Mouse (Mus musculus): ENCODE results near the gene L3mbtl4. TPM values are rescaled to one million over a fixed set of nuclear protein-coding genes. Genes with fewer than 3 reads are reported as not detected.

The L3mbtl4 gene
- polyA plus RNA-seq, 1 experiment from 2014 or later: not detected

DNA sequence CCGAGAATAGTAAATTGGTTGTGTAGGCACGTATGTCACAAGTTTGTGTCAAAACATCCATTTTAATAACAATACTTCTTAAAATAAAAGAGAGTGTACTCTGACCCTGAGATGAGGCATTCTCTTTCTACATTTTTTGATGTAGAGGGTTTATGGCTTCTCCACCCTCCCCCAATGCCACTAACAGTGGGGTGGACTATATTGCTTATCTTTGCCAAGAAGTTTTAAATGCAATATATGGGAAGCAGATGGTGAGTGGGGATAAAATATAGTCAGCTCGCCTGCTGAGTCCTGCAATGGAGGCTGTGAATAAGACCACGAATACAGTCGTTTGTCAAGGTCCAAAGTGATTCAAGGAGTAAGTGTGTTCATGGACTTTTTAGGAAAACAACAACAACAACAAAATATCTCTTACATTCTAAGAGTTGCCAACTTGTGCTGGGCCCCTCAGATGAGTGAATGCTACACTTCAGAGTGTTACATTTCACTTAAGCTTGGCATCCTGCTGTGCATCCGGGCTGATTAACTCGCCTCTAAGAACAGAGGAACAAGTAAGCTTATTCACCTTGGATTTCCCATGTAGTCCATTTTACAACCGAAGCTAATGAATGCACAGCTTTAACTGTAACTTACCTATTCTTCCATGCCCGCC lies 18.2 kb downstream of the L3mbtl4 start:
- Histone ChIP-seq H3K9me3 (replicated peaks) (no peaks in the 10 kb centered on the region), H3K27me3 (replicated peaks) (no peaks in the 10 kb centered on the region), H3K4me1 (no peaks in the 10 kb centered on the region), H3K36me3 (no peaks in the 10 kb centered on the region), H3K9ac (no peak overlapping the region), H3K4me2 (no peak overlapping the region), H3K27ac (no peak overlapping the region), H3K4me3 (no peak overlapping the region)
- ATAC-seq: no peak
- 55% methylated on average over 9 of the region's 9 CpGs for WGBS (ENCODE audit: insufficient replicate concordance)

DNA sequence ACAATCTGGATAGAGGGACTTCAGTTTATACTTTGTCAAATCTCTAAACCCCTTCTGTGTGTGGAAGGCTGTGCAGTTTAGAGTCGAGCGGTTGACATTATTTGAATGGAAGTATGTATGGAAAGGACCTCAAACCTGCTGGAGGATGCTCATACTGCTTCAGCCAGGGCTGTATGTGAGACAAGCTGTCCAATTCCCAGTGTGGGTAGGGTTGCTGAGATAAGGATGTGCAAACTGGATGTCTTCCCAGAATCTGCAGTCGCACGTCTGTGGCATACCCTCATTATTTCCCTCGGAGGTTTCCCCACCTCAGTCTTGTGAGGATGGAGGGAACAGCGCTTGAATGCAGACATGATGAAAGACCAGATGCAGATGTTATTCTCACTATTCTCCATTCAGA lies 34.8 kb downstream of the L3mbtl4 start:
- ATAC-seq: no peak
- no peaks in the 10 kb centered on the region for H3K27me3 ChIP-seq (replicated peaks)
- no peak overlapping the region for H3K4me2 ChIP-seq
- no peak overlapping the region for H3K27ac ChIP-seq
- WGBS (ENCODE audit: insufficient replicate concordance): 82% methylated on average over 6 of the region's 6 CpGs
- no peaks in the 10 kb centered on the region for H3K36me3 ChIP-seq
- no peak overlapping the region for H3K4me3 ChIP-seq
- H3K9me3 ChIP-seq (replicated peaks): no peaks in the 10 kb centered on the region
- no peak overlapping the region for H3K9ac ChIP-seq
- H3K4me1 ChIP-seq: no peaks in the 10 kb centered on the region

DNA sequence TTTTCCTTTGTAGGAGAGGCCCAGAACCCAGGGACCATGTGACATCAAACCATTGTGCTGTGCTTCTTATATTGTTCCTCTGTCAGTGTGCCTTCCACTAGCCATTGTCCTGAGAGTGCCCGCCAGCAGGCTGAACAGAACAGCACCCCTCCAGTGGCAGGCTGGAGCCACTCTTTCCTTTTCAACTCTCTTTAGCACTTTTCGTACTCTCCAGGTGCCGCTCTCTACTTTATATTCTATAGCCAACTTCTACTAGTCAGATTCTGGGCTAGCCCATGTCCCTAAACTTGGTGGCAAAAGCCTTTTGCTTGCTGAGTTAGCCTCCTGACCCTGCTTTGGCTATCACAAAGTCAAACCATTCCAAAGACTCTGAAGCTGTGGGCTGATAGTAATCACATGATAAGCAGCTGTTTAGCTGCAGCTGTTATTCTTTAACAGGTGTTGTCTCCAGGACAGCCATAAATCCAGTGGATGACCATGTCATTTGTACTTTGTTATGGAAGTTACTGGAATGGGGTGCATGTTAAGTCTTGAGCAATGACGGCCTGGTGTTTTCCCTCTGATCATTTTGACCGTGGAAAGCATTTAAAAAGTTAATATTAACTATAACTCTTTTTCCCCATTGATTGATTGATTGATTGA lies 38.8 kb downstream of the L3mbtl4 start:
- Histone ChIP-seq H3K27me3 (replicated peaks) (no peaks in the 10 kb centered on the region), H3K9ac (no peak overlapping the region), H3K27ac (no peak overlapping the region), H3K9me3 (replicated peaks) (no peaks in the 10 kb centered on the region), H3K4me3 (no peak overlapping the region), H3K36me3 (no peaks in the 10 kb centered on the region), H3K4me1 (no peaks in the 10 kb centered on the region), H3K4me2 (no peak overlapping the region)
- no peak for ATAC-seq
- 73% methylated on average over 5 of the region's 5 CpGs for WGBS (ENCODE audit: insufficient replicate concordance)

DNA sequence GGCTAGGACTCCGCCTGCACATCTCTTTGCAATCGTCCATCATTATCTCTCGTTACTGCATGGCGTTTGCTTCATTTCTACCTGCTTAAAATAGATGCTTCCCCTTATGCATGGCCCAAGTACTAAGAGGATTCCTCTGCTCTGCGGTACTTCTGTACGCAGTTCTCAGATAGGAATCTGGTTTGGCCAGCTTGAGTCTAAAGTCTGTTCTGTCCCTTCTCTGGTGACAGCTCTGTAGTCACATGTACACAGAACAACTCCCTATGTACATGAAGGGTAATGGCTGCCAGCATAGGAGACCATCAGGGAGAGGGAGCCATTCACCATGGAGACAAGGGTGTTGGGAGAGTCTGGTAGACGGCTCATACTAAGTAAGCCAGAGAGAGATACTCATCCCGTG lies 47.3 kb downstream of the L3mbtl4 start:
- 74% methylated on average over 8 of the region's 8 CpGs for WGBS (ENCODE audit: insufficient replicate concordance)

GRCm38 (mm10) chr17:68322607-68323006 lies 49.0 kb downstream of the L3mbtl4 start:
- Histone ChIP-seq H3K27ac (no peak overlapping the region), H3K27me3 (replicated peaks) (no peaks in the 10 kb centered on the region), H3K9ac (no peak overlapping the region), H3K4me2 (no peak overlapping the region), H3K4me1 (no peaks in the 10 kb centered on the region), H3K9me3 (replicated peaks) (0 out of 2 replicates have a peak, but pooled peaks cover 1% of the 10 kb centered on the region), H3K36me3 (no peaks in the 10 kb centered on the region), H3K4me3 (no peak overlapping the region)
- 32% methylated on average over 3 of the region's 3 CpGs for WGBS (ENCODE audit: insufficient replicate concordance)
- no peak for ATAC-seq

More for the DNA sequence above, 47.3 kb downstream of the L3mbtl4 start:
- H3K27ac ChIP-seq: no peak overlapping the region
- H3K4me2 ChIP-seq: no peak overlapping the region
- no peak for ATAC-seq
- H3K36me3 ChIP-seq: no peaks in the 10 kb centered on the region
- H3K4me1 ChIP-seq: no peaks in the 10 kb centered on the region
- no peak overlapping the region for H3K4me3 ChIP-seq
- H3K27me3 ChIP-seq (replicated peaks): no peaks in the 10 kb centered on the region
- no peak overlapping the region for H3K9ac ChIP-seq
- no peaks in the 10 kb centered on the region for H3K9me3 ChIP-seq (replicated peaks)

DNA sequence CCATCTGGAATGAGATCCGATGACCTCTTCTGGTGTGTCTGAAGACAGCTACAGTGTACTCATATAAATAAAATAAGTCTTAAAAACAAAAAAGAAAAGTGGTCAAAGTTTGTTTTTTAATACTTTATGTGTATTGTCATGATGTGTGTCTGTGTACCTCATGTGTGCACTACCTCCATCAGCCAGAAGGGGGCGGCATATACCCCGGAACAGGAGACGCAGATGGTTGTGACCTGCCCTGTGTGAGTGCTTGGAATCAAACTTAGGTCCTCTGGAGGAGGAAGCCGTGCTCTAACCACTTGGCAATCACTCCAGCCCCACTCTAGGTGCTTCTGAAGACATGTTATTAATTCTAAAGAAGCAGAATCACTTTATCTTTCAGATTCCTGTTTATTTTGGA lies 58.6 kb downstream of the L3mbtl4 start:
- H3K9ac ChIP-seq: no peak overlapping the region
- no peak overlapping the region for H3K27ac ChIP-seq
- no peaks in the 10 kb centered on the region for H3K36me3 ChIP-seq
- no peak for ATAC-seq
- H3K4me1 ChIP-seq: no peaks in the 10 kb centered on the region
- WGBS (ENCODE audit: insufficient replicate concordance): 62% methylated on average over 5 of the region's 5 CpGs
- no peak overlapping the region for H3K4me3 ChIP-seq
- H3K4me2 ChIP-seq: no peak overlapping the region
- H3K27me3 ChIP-seq (replicated peaks): no peaks in the 10 kb centered on the region
- H3K9me3 ChIP-seq (replicated peaks): 0 out of 2 replicates have a peak, but pooled peaks cover 13% of the 10 kb centered on the region

GRCm38 (mm10) chr17:68333382-68333781 lies 59.8 kb downstream of the L3mbtl4 start:
- no peak overlapping the region for H3K4me2 ChIP-seq
- no peaks in the 10 kb centered on the region for H3K4me1 ChIP-seq
- WGBS (ENCODE audit: insufficient replicate concordance): 49% methylated on average over 3 of the region's 3 CpGs
- no peak for ATAC-seq
- no peak overlapping the region for H3K4me3 ChIP-seq
- no peaks in the 10 kb centered on the region for H3K27me3 ChIP-seq (replicated peaks)
- 0 out of 2 replicates have a peak, but pooled peaks cover 9% of the 10 kb centered on the region for H3K9me3 ChIP-seq (replicated peaks)
- H3K36me3 ChIP-seq: no peaks in the 10 kb centered on the region
- no peak overlapping the region for H3K27ac ChIP-seq
- H3K9ac ChIP-seq: no peak overlapping the region

- Histone ChIP-seq H3K9me3 (replicated peaks) (no peaks in the 10 kb centered on the region; the same call in 1 of the 2 replicates), H3K4me2 (no peak overlapping the region), H3K27ac (no peak overlapping the region), H3K4me3 (no peak overlapping the region), H3K9ac (no peak overlapping the region), H3K4me1 (no peaks in the 10 kb centered on the region), H3K36me3 (no peaks in the 10 kb centered on the region), H3K27me3 (replicated peaks) (no peaks in the 10 kb centered on the region)
- ATAC-seq: no peak
- WGBS (ENCODE audit: insufficient replicate concordance): 54% methylated on average over 3 of the region's 3 CpGs
Observed at GRCm38 (mm10) chr17:68338917-68339553, 65.4 kb downstream of the L3mbtl4 start.

DNA sequence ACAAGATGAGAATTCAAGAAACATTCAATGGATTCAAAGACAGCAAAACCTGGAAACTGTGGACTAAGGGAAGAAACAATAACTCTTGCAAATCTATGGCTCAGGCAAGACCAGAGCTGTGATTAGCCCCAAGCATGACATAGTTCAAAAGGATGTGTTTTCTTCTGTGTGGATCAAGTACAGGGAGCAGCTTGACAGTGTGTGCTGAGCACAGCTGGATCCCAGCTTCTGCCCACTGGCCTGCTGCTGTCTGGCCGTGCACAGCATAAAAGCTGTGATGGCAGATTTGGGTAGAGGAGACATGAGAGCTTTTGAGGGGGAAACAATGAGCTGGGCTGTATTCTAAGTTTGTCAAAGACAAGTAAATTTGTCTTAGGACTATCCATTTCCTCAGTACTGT lies 84.1 kb downstream of the L3mbtl4 start:
- no peak for ATAC-seq
- H3K4me2 ChIP-seq: no peak overlapping the region
- WGBS (ENCODE audit: insufficient replicate concordance): 64% methylated on average over 1 of the region's 1 CpGs
- H3K36me3 ChIP-seq: no peaks in the 10 kb centered on the region
- H3K27ac ChIP-seq: no peak overlapping the region
- H3K9me3 ChIP-seq (replicated peaks): no peaks in the 10 kb centered on the region
- no peaks in the 10 kb centered on the region for H3K27me3 ChIP-seq (replicated peaks)
- H3K4me3 ChIP-seq: no peak overlapping the region
- H3K9ac ChIP-seq: no peak overlapping the region
- no peaks in the 10 kb centered on the region for H3K4me1 ChIP-seq

- Histone ChIP-seq H3K36me3 (no peaks in the 10 kb centered on the region), H3K4me2 (no peak overlapping the region), H3K27me3 (replicated peaks) (no peaks in the 10 kb centered on the region), H3K4me1 (no peaks in the 10 kb centered on the region), H3K9me3 (replicated peaks) (no peaks in the 10 kb centered on the region), H3K9ac (no peak overlapping the region), H3K4me3 (no peak overlapping the region), H3K27ac (no peak overlapping the region)
- WGBS (ENCODE audit: insufficient replicate concordance): 63% methylated on average over 1 of the region's 1 CpGs
- no peak for ATAC-seq
Observed at GRCm38 (mm10) chr17:68371101-68371500, 97.5 kb downstream of the L3mbtl4 start.

GRCm38 (mm10) chr17:68388481-68388880 lies 114.9 kb downstream of the L3mbtl4 start:
- H3K27me3 ChIP-seq (replicated peaks): no peaks in the 10 kb centered on the region
- H3K9me3 ChIP-seq (replicated peaks): no peaks in the 10 kb centered on the region
- no peak overlapping the region for H3K4me3 ChIP-seq
- H3K36me3 ChIP-seq: no peaks in the 10 kb centered on the region
- H3K4me2 ChIP-seq: no peak overlapping the region
- WGBS (ENCODE audit: insufficient replicate concordance): 52% methylated on average over 5 of the region's 5 CpGs
- no peaks in the 10 kb centered on the region for H3K4me1 ChIP-seq
- H3K27ac ChIP-seq: no peak overlapping the region
- ATAC-seq: no peak
- no peak overlapping the region for H3K9ac ChIP-seq

GRCm38 (mm10) chr17:68405993-68406392 lies 132.4 kb downstream of the L3mbtl4 start:
- WGBS (ENCODE audit: insufficient replicate concordance): 50% methylated on average over 1 of the region's 1 CpGs
- H3K4me1 ChIP-seq: no peaks in the 10 kb centered on the region
- ATAC-seq: no peak

More at GRCm38 (mm10) chr17:68405993-68406392, 132.4 kb downstream of the L3mbtl4 start:
- no peaks in the 10 kb centered on the region for H3K27me3 ChIP-seq (replicated peaks)
- H3K9ac ChIP-seq: no peak overlapping the region
- H3K36me3 ChIP-seq: no peaks in the 10 kb centered on the region
- H3K9me3 ChIP-seq (replicated peaks): no peaks in the 10 kb centered on the region
- H3K4me2 ChIP-seq: no peak overlapping the region
- H3K27ac ChIP-seq: no peak overlapping the region
- H3K4me3 ChIP-seq: no peak overlapping the region
